Mouse (Mus musculus) neural tube, embryonic 14.5 days (tissue): ENCODE measurements around the gene Sag. TPM values are rescaled to one million over a fixed set of nuclear protein-coding genes. Genes with fewer than 3 reads are reported as not detected.

Experiments
- ATAC-seq: fragments of 200-750 bp; cut with Nextera tagmentation; 2 replicates; pipeline ENCODE4 v1.8.0; 2017; ENCODE audit warnings: low read depth, mild to moderate bottlenecking, moderate TSS enrichment, moderate library complexity
- H3K27ac ChIP-seq: fragments of 300-500 bp; sonication (generic); 2 replicates; pipeline ENCODE4 v1.5.1; 2014; ENCODE audit warnings: low read depth, mild to moderate bottlenecking, control low read depth, low read length, moderate library complexity, mixed read lengths
- H3K27me3 ChIP-seq: fragments of 300-500 bp; sonication (generic); 2 replicates; pipeline ENCODE4 v1.6.1; 2014; ENCODE audit warnings: low read length; ENCODE audit not compliant: control insufficient read depth, insufficient read depth
- H3K36me3 ChIP-seq: fragments of 300-500 bp; sonication (generic); 2 replicates; pipeline ENCODE4 v1.6.1; 2014; ENCODE audit warnings: low read length, mixed read lengths; ENCODE audit not compliant: control insufficient read depth, insufficient read depth
- H3K4me1 ChIP-seq: fragments of 300-500 bp; sonication (generic); 2 replicates; pipeline ENCODE4 v1.6.1; 2014; ENCODE audit warnings: low read length; ENCODE audit not compliant: control insufficient read depth, insufficient read depth
- H3K4me2 ChIP-seq: fragments of 300-500 bp; sonication (generic); 2 replicates; pipeline ENCODE4 v1.6.1; 2014; ENCODE audit warnings: mild to moderate bottlenecking, low read depth, low read length, control low read depth
- H3K4me3 ChIP-seq: fragments of 300-500 bp; sonication (generic); 2 replicates; pipeline ENCODE4 v1.5.1; 2014; ENCODE audit warnings: low read depth, low read length, control low read depth, mixed read lengths
- H3K9ac ChIP-seq: fragments of 300-500 bp; sonication (generic); replicated peaks from 2 replicates; pipeline ENCODE4 v1.6.1; 2014; ENCODE audit warnings: low read depth, mild to moderate bottlenecking, control low read depth, low read length, mixed read lengths
- H3K9me3 ChIP-seq: fragments of 300-500 bp; sonication (generic); 2 replicates; pipeline ENCODE4 v1.6.1; 2016; ENCODE audit warnings: low read length; ENCODE audit not compliant: control insufficient read depth
- WGBS: fragments of 180-500 bp; shearing (Covaris S2); extraction: QIAGEN DNeasy Blood & Tissue Kit; methylation state at CpG from one replicate; pipeline ENCODE4 v1.1.7; 2014; 5-methylcytosine and 5-hydroxymethylcytosine counted together
- polyA plus RNA-seq: library from polyadenylated mRNA; unstranded; fragments of >200 nt; fragmentation: Nextera tagmentation; extraction: Ambion mirVana; gene quantifications from 2 replicates; pipeline ENCODE4 v1.2.1, GENCODE M21; 2014

Sag gene
- polyA plus RNA-seq, 1 experiment from 2014 or later: 3.2 TPM

GRCm38 (mm10) chr1:87892499-87892898 is 89.0 kb downstream of the Sag start:
- H3K27ac ChIP-seq: no peak overlapping the region
- H3K9ac ChIP-seq: no peak overlapping the region
- no peaks in the 10 kb centered on the region for H3K4me1 ChIP-seq
- H3K36me3 ChIP-seq: no peaks in the 10 kb centered on the region
- no peaks in the 10 kb centered on the region for H3K9me3 ChIP-seq
- H3K4me3 ChIP-seq: no peak overlapping the region
- H3K27me3 ChIP-seq: no peaks in the 10 kb centered on the region
- 61% methylated on average over 2 of the region's 2 CpGs for WGBS
- no peak for ATAC-seq
- H3K4me2 ChIP-seq: no peak overlapping the region

- Histone ChIP-seq H3K27ac (no peak overlapping the region), H3K4me1 (no peaks in the 10 kb centered on the region), H3K9ac (no peak overlapping the region), H3K36me3 (no peaks in the 10 kb centered on the region), H3K27me3 (no peaks in the 10 kb centered on the region), H3K4me2 (no peak overlapping the region), H3K9me3 (no peaks in the 10 kb centered on the region), H3K4me3 (no peak overlapping the region)
- ATAC-seq: no peak
- WGBS: 93% methylated on average over 4 of the region's 4 CpGs
Measured at GRCm38 (mm10) chr1:87893414-87893813, 89.9 kb downstream of the Sag start.

Other genes with a start within 250 kb of the Sag start
- gene Ngef, start 229.8 kb upstream of the Sag start, polyA plus RNA-seq: 15.5 and 28.9 TPM in 2 replicates
- gene Inpp5d, start 183.4 kb upstream of the Sag start, polyA plus RNA-seq: 3.1 and 4.4 TPM in 2 replicates
- 76.3 and 80.3 TPM in 2 replicates for gene Atg16l1, start 47.8 kb upstream of the Sag start, polyA plus RNA-seq
- 56.4 and 58.2 TPM in 2 replicates for gene Dgkd, start 49.6 kb downstream of the Sag start, polyA plus RNA-seq
- gene Usp40, start 204.9 kb downstream of the Sag start, polyA plus RNA-seq: 22.0 and 22.1 TPM in 2 replicates